Mouse (Mus musculus) kidney, embryonic 15.5 days (tissue): Measurements from ENCODE around the gene Mmp15. TPM values are rescaled to one million over a fixed set of nuclear protein-coding genes. Genes with fewer than 3 reads are reported as not detected.

Experiments used
- ATAC-seq: fragments of 200-750 bp; cut with Nextera tagmentation; replicated peaks from 2 replicates; pipeline ENCODE4 v1.8.0; 2017; ENCODE audit warnings: moderate TSS enrichment; ENCODE audit not compliant: low FRiP score
- H3K27ac ChIP-seq: fragments of 300-500 bp; sonication (generic); 2 replicates; pipeline ENCODE4 v1.5.1; 2015; ENCODE audit warnings: mild to moderate bottlenecking, inconsistent platforms
- H3K27me3 ChIP-seq: fragments of 300-500 bp; sonication (generic); 2 replicates; pipeline ENCODE4 v1.6.1; 2015; ENCODE audit warnings: inconsistent platforms
- H3K36me3 ChIP-seq: fragments of 300-500 bp; sonication (generic); 2 replicates; pipeline ENCODE4 v1.6.1; 2015; ENCODE audit warnings: inconsistent platforms
- H3K4me1 ChIP-seq: fragments of 300-500 bp; sonication (generic); 2 replicates; pipeline ENCODE4 v1.6.1; 2015; ENCODE audit warnings: inconsistent platforms
- H3K4me2 ChIP-seq: fragments of 300-500 bp; sonication (generic); 2 replicates; pipeline ENCODE4 v1.6.1; 2015; ENCODE audit warnings: moderate library complexity, mild to moderate bottlenecking, inconsistent platforms
- H3K4me3 ChIP-seq: fragments of 300-500 bp; sonication (generic); replicated peaks from 2 replicates; pipeline ENCODE4 v1.5.1; 2015; ENCODE audit warnings: mild to moderate bottlenecking, inconsistent platforms
- H3K9ac ChIP-seq: fragments of 300-500 bp; sonication (generic); 2 replicates; pipeline ENCODE4 v1.6.1; 2015; ENCODE audit warnings: mild to moderate bottlenecking, inconsistent platforms
- H3K9me3 ChIP-seq: fragments of 300-500 bp; sonication (generic); replicated peaks from 2 replicates; pipeline ENCODE4 v1.6.1; 2016; ENCODE audit warnings: inconsistent platforms
- WGBS: fragments of 180-500 bp; shearing (Covaris S2); methylation state at CpG from one replicate; pipeline ENCODE4 v1.1.7; 2015; ENCODE audit warnings: mixed read lengths; 5-methylcytosine and 5-hydroxymethylcytosine counted together
- polyA plus RNA-seq: library from polyadenylated mRNA; unstranded; fragments of >200 nt; fragmentation: Nextera tagmentation; extraction: Ambion mirVana; gene quantifications from 2 replicates; pipeline ENCODE4 v1.2.1, GENCODE M21; 2015

The Mmp15 gene
- polyA plus RNA-seq, 1 experiment from 2014 or later = 12.3 TPM

- Histone ChIP-seq H3K4me3 (no peak overlapping the region), H3K9ac (no peak overlapping the region), H3K4me2 (no peak overlapping the region), H3K9me3 (no peaks in the 10 kb centered on the region), H3K27me3 (no peaks in the 10 kb centered on the region), H3K27ac (peak overlapping the region; percentile 39; the same call in 1 of the 2 replicates), H3K36me3 (no peaks in the 10 kb centered on the region), H3K4me1 (0 out of 2 replicates have a peak, but pooled peaks cover 7% of the 10 kb centered on the region)
- ATAC-seq = no peak
- 45% methylated on average over 10 of the region's 10 CpGs for WGBS
These were observed 59.4 kb downstream of the Mmp15 start for GRCm38 (mm10) chr8:95411309-95411972.

- Histone ChIP-seq H3K9me3 (no peaks in the 10 kb centered on the region), H3K27ac (no peak overlapping the region), H3K4me1 (peaks cover 12% of the 10 kb centered on the region), H3K4me3 (no peak overlapping the region), H3K9ac (no peak overlapping the region), H3K27me3 (no peaks in the 10 kb centered on the region), H3K4me2 (no peak overlapping the region), H3K36me3 (peaks cover 55% of the 10 kb centered on the region)
- ATAC-seq = no peak
- WGBS = 89% methylated on average over 14 of the region's 14 CpGs
These were observed 70.2 kb downstream of the Mmp15 start for GRCm38 (mm10) chr8:95422193-95422810.

Other genes starting within 250 kb of the Mmp15 start
- gene Kifc3, start 149.5 kb upstream of the Mmp15 start, polyA plus RNA-seq = 28.7 and 28.8 TPM in 2 replicates
- gene Cngb1, start 45.7 kb upstream of the Mmp15 start, polyA plus RNA-seq = 0.44 and 0.81 TPM in 2 replicates
- gene Tepp, start 41.7 kb upstream of the Mmp15 start, polyA plus RNA-seq = 0.33 TPM in 1 of 2 replicates, not detected in the other
- gene Zfp319, start 20.3 kb upstream of the Mmp15 start, polyA plus RNA-seq = 8.6 and 9.6 TPM in 2 replicates
- 47.0 and 49.0 TPM in 2 replicates for gene Usb1, start 20.0 kb upstream of the Mmp15 start, polyA plus RNA-seq
- gene Cfap20, start 82.6 kb downstream of the Mmp15 start, polyA plus RNA-seq = 138 and 139 TPM in 2 replicates
- gene Csnk2a2, start 137.8 kb downstream of the Mmp15 start, polyA plus RNA-seq = 9.0 and 10.5 TPM in 2 replicates
- 0.59 and 0.83 TPM in 2 replicates for gene Ccdc113, start 181.8 kb downstream of the Mmp15 start, polyA plus RNA-seq
- not detected in 2 replicates for gene Prss54, start 224.1 kb downstream of the Mmp15 start, polyA plus RNA-seq